Mouse (Mus musculus): ENCODE data around the gene Zfp120. TPM values are rescaled to one million over a fixed set of nuclear protein-coding genes. Genes with fewer than 3 reads are reported as not detected.

Gene Zfp120
- polyA plus RNA-seq (2015; fragmentation: Illumina TruSeq; extraction: RNeasy Lipid Tissue Mini Kit (QIAGEN cat#74804); ENCODE audit: insufficient read depth, low read depth, low replicate concordance) = 2.2 TPM

GRCm38 (mm10) chr2:150136435-150136897 lies at the start of gene Zfp120:
Gene Zfp120 (minus strand): TSS chr2:150136708.

GRCm38 (mm10) chr2:150181570-150181999 lies 45.1 kb upstream of the Zfp120 start, which contains the start of gene Gm14139:
Gene Gm14139 (plus strand): TSS chr2:150181755.

GRCm38 (mm10) chr2:150179579-150179978 lies 43.1 kb upstream of the Zfp120 start, which contains the start of gene Gm10770:
Gene Gm10770 (minus strand): TSS chr2:150179679.

Other genes with a start within 250 kb of the Zfp120 start
- not detected for gene Gm10770, start 43.0 kb upstream of the Zfp120 start, polyA plus RNA-seq (2015; fragmentation: Illumina TruSeq; extraction: RNeasy Lipid Tissue Mini Kit (QIAGEN cat#74804); ENCODE audit: insufficient read depth, low read depth, low replicate concordance)
- not detected for gene Gm14139, start 45.0 kb upstream of the Zfp120 start, polyA plus RNA-seq (2015; fragmentation: Illumina TruSeq; extraction: RNeasy Lipid Tissue Mini Kit (QIAGEN cat#74804); ENCODE audit: insufficient read depth, low read depth, low replicate concordance)
- 1.1 TPM for gene Zfp937, start 81.4 kb upstream of the Zfp120 start, polyA plus RNA-seq (2015; fragmentation: Illumina TruSeq; extraction: RNeasy Lipid Tissue Mini Kit (QIAGEN cat#74804); ENCODE audit: insufficient read depth, low read depth, low replicate concordance)
- 1.5 TPM for gene Gm21994, start 118.9 kb upstream of the Zfp120 start, polyA plus RNA-seq (2015; fragmentation: Illumina TruSeq; extraction: RNeasy Lipid Tissue Mini Kit (QIAGEN cat#74804); ENCODE audit: insufficient read depth, low read depth, low replicate concordance)
- gene Gm14124, start 120.8 kb upstream of the Zfp120 start, polyA plus RNA-seq (2015; fragmentation: Illumina TruSeq; extraction: RNeasy Lipid Tissue Mini Kit (QIAGEN cat#74804); ENCODE audit: insufficient read depth, low read depth, low replicate concordance) = not detected
- not detected for gene Gm10130, start 187.0 kb upstream of the Zfp120 start, polyA plus RNA-seq (2015; fragmentation: Illumina TruSeq; extraction: RNeasy Lipid Tissue Mini Kit (QIAGEN cat#74804); ENCODE audit: insufficient read depth, low read depth, low replicate concordance)
- gene 3300002I08Rik, start 226.1 kb upstream of the Zfp120 start, polyA plus RNA-seq (2015; fragmentation: Illumina TruSeq; extraction: RNeasy Lipid Tissue Mini Kit (QIAGEN cat#74804); ENCODE audit: insufficient read depth, low read depth, low replicate concordance) = not detected

All from pancreas, adult 10 weeks (tissue).